Mouse (Mus musculus): Measurements from ENCODE around the gene Gm28047. TPM values are rescaled to one million over a fixed set of nuclear protein-coding genes. Genes with fewer than 3 reads are reported as not detected.
A peak's percentile ranks its signal among the peaks of the same experiment; 100 is the strongest.

Gm28047 gene
- polyA plus RNA-seq, 1 experiment = 7.3 TPM

GRCm38 (mm10) chr15:102625687-102626055 lies 804 bp upstream of the Gm28047 start:
- Histone ChIP-seq H3K27ac (ENCODE audit: control insufficient read depth, insufficient read depth, low read depth, low read length, poor library complexity) (peak overlapping the region; percentile 91), H3K4me1 (ENCODE audit: control insufficient read depth, insufficient read depth, low read length) (no peaks in the 10 kb centered on the region; the same call in 1 of the 2 replicates), H3K4me3 (replicated peaks; ENCODE audit: control insufficient read depth, low read depth, low read length) (peak overlapping the region; percentile 91)
- TF ChIP-seq CTCF (IDR thresholded peaks at IDR 0.05; ENCODE audit: control insufficient read depth, insufficient read depth, low read length) = no peak
- no peak; the same call in 1 of the 2 replicates for TF ChIP-seq POLR2A (IDR thresholded peaks at IDR 0.05; ENCODE audit: borderline replicate concordance, control insufficient read depth, low read depth, low read length)
- WGBS = under 1% methylated on average over 18 of the region's 18 CpGs

- 2% methylated on average over 17 of the region's 17 CpGs for WGBS
- Histone ChIP-seq H3K27ac (ENCODE audit: control insufficient read depth, insufficient read depth, low read depth, low read length, poor library complexity) (peak overlapping the region; percentile 45; the same call in 1 of the 2 replicates), H3K4me1 (ENCODE audit: control insufficient read depth, insufficient read depth, low read length) (no peaks in the 10 kb centered on the region; the same call in 1 of the 2 replicates), H3K4me3 (replicated peaks; ENCODE audit: control insufficient read depth, low read depth, low read length) (peak overlapping the region; percentile 91)
- TF ChIP-seq CTCF (IDR thresholded peaks at IDR 0.05; ENCODE audit: control insufficient read depth, insufficient read depth, low read length) (no peak), POLR2A (IDR thresholded peaks at IDR 0.05; ENCODE audit: borderline replicate concordance, control insufficient read depth, low read depth, low read length) (no peak)
Measured at GRCm38 (mm10) chr15:102624291-102624969, 437 bp downstream of the Gm28047 start.

- no peak for TF ChIP-seq CTCF (IDR thresholded peaks at IDR 0.05; ENCODE audit: control insufficient read depth, insufficient read depth, low read length)
- TF ChIP-seq POLR2A (IDR thresholded peaks at IDR 0.05; ENCODE audit: borderline replicate concordance, control insufficient read depth, low read depth, low read length) = no peak
- Histone ChIP-seq H3K27ac (ENCODE audit: control insufficient read depth, insufficient read depth, low read depth, low read length, poor library complexity) (no peak overlapping the region), H3K4me3 (replicated peaks; ENCODE audit: control insufficient read depth, low read depth, low read length) (no peak overlapping the region), H3K4me1 (ENCODE audit: control insufficient read depth, insufficient read depth, low read length) (no peaks in the 10 kb centered on the region; the same call in 1 of the 2 replicates)
- WGBS = 58% methylated on average over 3 of the region's 3 CpGs
Measured at GRCm38 (mm10) chr15:102623121-102623520, 1.7 kb downstream of the Gm28047 start.

- no peaks in the 10 kb centered on the region; the same call in 1 of the 2 replicates for H3K4me1 ChIP-seq (ENCODE audit: control insufficient read depth, insufficient read depth, low read length)
- TF ChIP-seq CTCF (IDR thresholded peaks at IDR 0.05; ENCODE audit: control insufficient read depth, insufficient read depth, low read length) (no peak), POLR2A (IDR thresholded peaks at IDR 0.05; ENCODE audit: borderline replicate concordance, control insufficient read depth, low read depth, low read length) (no peak)
- H3K27ac ChIP-seq (ENCODE audit: control insufficient read depth, insufficient read depth, low read depth, low read length, poor library complexity) = no peak overlapping the region
- H3K4me3 ChIP-seq (replicated peaks; ENCODE audit: control insufficient read depth, low read depth, low read length) = no peak overlapping the region
Measured at GRCm38 (mm10) chr15:102622536-102622935, 2.3 kb downstream of the Gm28047 start.

- no peak overlapping the region for H3K4me3 ChIP-seq (replicated peaks; ENCODE audit: control insufficient read depth, low read depth, low read length)
- no peak overlapping the region for H3K27ac ChIP-seq (ENCODE audit: control insufficient read depth, insufficient read depth, low read depth, low read length, poor library complexity)
- no peak for TF ChIP-seq CTCF (IDR thresholded peaks at IDR 0.05; ENCODE audit: control insufficient read depth, insufficient read depth, low read length)
- TF ChIP-seq POLR2A (IDR thresholded peaks at IDR 0.05; ENCODE audit: borderline replicate concordance, control insufficient read depth, low read depth, low read length) = no peak
- 76% methylated on average over 1 of the region's 1 CpGs for WGBS
- H3K4me1 ChIP-seq (ENCODE audit: control insufficient read depth, insufficient read depth, low read length) = no peaks in the 10 kb centered on the region; the same call in 1 of the 2 replicates
Measured at GRCm38 (mm10) chr15:102620765-102621164, 4.1 kb downstream of the Gm28047 start.

GRCm38 (mm10) chr15:102619486-102619885 lies 5.4 kb downstream of the Gm28047 start:
- no peaks in the 10 kb centered on the region; the same call in 1 of the 2 replicates for H3K4me1 ChIP-seq (ENCODE audit: control insufficient read depth, insufficient read depth, low read length)
- H3K27ac ChIP-seq (ENCODE audit: control insufficient read depth, insufficient read depth, low read depth, low read length, poor library complexity) = no peak overlapping the region
- TF ChIP-seq POLR2A (IDR thresholded peaks at IDR 0.05; ENCODE audit: borderline replicate concordance, control insufficient read depth, low read depth, low read length) = no peak
- no peak for TF ChIP-seq CTCF (IDR thresholded peaks at IDR 0.05; ENCODE audit: control insufficient read depth, insufficient read depth, low read length)
- WGBS = 85% methylated on average over 5 of the region's 5 CpGs
- H3K4me3 ChIP-seq (replicated peaks; ENCODE audit: control insufficient read depth, low read depth, low read length) = no peak overlapping the region

GRCm38 (mm10) chr15:102617654-102618053 lies 7.2 kb downstream of the Gm28047 start:
- 4% methylated on average over 1 of the region's 1 CpGs for WGBS
- no peak overlapping the region for H3K4me3 ChIP-seq (replicated peaks; ENCODE audit: control insufficient read depth, low read depth, low read length)
- no peak for TF ChIP-seq CTCF (IDR thresholded peaks at IDR 0.05; ENCODE audit: control insufficient read depth, insufficient read depth, low read length)
- TF ChIP-seq POLR2A (IDR thresholded peaks at IDR 0.05; ENCODE audit: borderline replicate concordance, control insufficient read depth, low read depth, low read length) = no peak
- H3K27ac ChIP-seq (ENCODE audit: control insufficient read depth, insufficient read depth, low read depth, low read length, poor library complexity) = no peak overlapping the region
- no peaks in the 10 kb centered on the region; the same call in 1 of the 2 replicates for H3K4me1 ChIP-seq (ENCODE audit: control insufficient read depth, insufficient read depth, low read length)

GRCm38 (mm10) chr15:102616174-102616573 lies 8.7 kb downstream of the Gm28047 start:
- WGBS = 37% methylated on average over 2 of the region's 2 CpGs
- no peak overlapping the region for H3K27ac ChIP-seq (ENCODE audit: control insufficient read depth, insufficient read depth, low read depth, low read length, poor library complexity)
- no peaks in the 10 kb centered on the region; the same call in 1 of the 2 replicates for H3K4me1 ChIP-seq (ENCODE audit: control insufficient read depth, insufficient read depth, low read length)
- no peak overlapping the region for H3K4me3 ChIP-seq (replicated peaks; ENCODE audit: control insufficient read depth, low read depth, low read length)
- no peak for TF ChIP-seq POLR2A (IDR thresholded peaks at IDR 0.05; ENCODE audit: borderline replicate concordance, control insufficient read depth, low read depth, low read length)
- no peak for TF ChIP-seq CTCF (IDR thresholded peaks at IDR 0.05; ENCODE audit: control insufficient read depth, insufficient read depth, low read length)
